Mouse (Mus musculus) brain, adult 2 months (tissue): ENCODE measurements at regions not wholly inside any gene's neighbourhood (a gene's known extent, or its start where the extent isn't known, plus 50 kb on each side); places are given as distances from the start of the nearest gene placed in this dataset.

Experiments
- DNase-seq: peaks from one replicate; pipeline ENCODE4 v3.0.0; 2011; ENCODE audit warnings: low read depth, low spot score

GRCm38 (mm10) chr9:63896073-63896807 is 125.6 kb downstream of the Smad6 start:
- no peak for DNase-seq

DNA sequence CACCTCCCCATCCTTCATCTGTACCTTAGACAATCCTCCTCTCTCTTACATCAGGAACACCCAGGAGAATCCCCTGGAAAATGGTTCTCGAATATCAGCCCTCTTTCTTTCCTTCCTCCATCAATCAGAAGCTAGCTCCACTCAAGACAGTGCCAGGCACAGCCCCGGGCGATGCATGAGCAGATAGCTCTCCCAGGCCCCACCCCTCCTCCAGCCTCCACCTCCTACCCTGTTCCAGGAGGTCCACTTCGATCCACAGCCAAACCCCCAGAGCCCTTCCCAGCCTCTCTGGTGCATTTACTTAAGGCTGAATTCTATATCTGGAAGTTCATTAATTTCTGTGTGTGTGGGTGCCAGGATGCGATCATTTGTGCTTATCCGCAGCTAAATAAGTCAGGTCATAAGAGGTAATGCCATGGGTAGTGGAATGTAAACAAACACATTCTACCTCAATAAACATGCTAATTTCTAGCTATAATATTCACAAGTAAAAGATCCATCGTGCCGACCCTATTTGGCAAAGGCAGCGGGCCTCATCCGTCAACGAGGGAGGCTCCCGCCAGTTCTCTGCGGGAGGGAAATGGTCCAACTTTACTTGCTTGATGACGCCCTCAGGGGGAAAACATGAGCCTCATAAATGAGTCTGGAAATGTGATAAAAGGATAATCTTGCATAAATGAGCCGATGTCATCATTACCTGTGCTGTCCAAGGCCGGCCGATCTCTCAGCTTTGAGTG is 129.5 kb downstream of the Smad6 start:
- no peak for DNase-seq

- no peak for DNase-seq
Observed at GRCm38 (mm10) chr9:63890717-63891116, 131.1 kb downstream of the Smad6 start.

DNA sequence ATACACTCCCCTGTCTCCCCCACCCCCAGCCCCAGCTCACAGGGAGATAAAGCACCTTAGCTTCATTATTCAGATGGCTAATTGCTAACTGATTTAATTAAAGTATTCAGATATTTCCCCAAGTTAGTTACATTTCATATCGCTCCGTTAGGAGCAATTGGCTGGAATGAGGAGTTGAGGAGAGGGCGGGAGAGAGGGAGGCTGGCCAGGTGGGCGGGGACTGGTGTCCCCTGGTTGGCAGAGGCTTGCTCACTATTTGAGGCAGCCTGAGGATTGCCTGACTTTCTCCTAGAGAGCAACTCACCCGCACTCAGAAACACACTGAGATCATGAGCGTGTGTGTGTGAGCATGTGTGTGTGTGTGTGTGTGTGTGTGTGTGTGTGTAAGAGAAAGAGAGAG is 131.8 kb upstream of the Smad3 start:
- DNase-seq, result no peak

- no peak for DNase-seq
Observed at GRCm38 (mm10) chr9:63884971-63885370, 127.2 kb upstream of the Smad3 start.

DNA sequence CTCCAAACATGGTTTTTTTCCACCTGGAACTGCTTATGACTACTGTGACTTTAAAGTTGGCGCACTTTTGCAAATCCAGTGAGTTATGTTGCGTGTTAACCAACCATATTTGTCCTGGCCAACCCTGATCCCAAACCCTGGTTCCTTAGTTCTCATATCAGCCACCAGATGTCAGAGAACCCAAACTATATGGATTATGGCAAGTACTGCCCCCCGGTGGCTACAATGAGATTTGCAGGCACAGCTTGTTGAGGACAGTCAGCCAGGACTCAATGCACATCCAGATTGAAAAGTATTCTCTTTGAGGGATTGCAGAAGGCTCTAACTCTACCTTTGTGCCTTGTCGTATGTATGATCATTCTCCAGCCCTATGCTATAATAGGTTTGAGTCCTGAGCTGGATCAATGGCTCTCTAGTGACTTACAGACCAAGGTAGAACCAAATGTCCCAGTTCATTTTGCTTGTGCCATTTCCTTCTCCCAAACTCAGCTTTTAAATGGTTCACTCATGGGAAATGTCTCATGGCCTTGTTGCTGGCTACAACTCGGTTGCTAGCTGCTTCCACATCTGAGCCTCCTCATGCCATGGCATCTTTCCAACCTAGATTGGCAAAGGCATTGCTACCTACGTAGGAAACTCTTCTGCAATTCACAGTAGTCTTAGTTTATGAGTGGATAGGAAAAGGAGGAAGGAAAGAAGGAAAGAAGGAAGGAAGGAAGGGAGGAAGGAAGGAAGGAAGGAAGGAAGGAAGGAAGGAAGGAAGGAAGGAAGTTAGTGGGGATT is 126.1 kb upstream of the Smad3 start:
- peak; percentile 57 for DNase-seq

- DNase-seq, result no peak
Observed at GRCm38 (mm10) chr9:63881692-63882091, 123.9 kb upstream of the Smad3 start.

- peak; percentile 10 for DNase-seq
Observed at GRCm38 (mm10) chr9:63881261-63881563, 123.4 kb upstream of the Smad3 start.

GRCm38 (mm10) chr9:63880487-63881260 is 122.9 kb upstream of the Smad3 start:
- DNase-seq, result peak; percentile 13

DNA sequence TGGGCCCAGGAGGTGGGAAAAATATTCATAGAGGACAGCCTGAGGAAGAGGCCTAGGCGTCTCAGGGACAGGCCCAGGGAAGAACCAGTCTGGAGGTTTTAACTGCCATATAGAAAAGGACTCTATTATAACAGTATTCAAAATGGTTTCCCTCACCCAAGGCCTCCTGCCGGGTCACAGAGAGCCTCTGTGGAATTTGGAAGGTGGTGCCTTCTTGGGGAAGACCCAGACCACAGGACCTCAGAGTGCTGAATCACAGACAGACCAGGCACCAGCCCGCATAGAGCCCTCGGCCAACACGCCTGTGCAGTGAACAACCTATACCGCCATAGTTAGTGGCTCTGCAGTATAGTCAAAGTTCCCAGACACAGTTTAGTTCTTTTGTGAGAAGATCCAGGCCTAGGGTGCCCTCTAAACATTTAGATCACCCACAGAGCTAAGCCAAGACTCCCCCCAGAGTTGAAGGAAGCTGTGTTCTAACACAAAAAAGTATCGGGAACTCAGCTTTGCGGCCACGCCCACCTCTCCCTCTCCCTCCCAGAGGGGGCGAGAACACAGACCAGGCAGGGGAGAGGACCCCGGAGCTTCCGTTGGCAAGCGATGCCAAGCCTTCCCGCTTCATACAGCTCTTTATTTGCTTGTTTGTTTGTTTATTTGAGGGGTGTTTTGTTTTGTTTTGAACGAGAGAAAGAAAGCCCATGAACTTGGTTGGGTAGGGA is 122.1 kb upstream of the Smad3 start:
- DNase-seq, result no peak

GRCm38 (mm10) chr9:63877864-63878263 is 120.1 kb upstream of the Smad3 start:
- no peak for DNase-seq

DNA sequence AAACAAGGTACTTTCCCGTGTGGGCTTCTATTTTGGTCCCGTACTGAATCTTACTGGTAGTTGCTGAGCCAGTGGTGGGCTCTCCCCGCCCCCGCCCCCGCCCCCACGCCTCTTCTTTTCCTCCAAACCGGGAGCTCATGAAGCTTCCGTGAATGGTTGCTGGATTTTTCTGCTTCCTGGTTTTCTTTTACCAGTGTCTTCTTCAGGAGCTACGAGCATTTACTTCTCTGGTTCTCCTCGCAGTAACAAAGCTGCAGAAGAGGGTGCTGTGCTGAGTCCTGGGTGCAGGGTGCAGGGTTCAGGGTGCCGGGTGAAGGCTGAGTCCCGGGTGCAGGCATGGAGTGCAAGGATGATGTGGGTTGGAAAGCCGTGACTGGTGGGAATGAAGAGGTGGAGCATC is 119.1 kb upstream of the Smad3 start:
- DNase-seq, result no peak

- no peak for DNase-seq
Observed at GRCm38 (mm10) chr9:63876023-63876422, 118.2 kb upstream of the Smad3 start.

- no peak for DNase-seq
Observed at GRCm38 (mm10) chr9:63875193-63875592, 117.4 kb upstream of the Smad3 start.

GRCm38 (mm10) chr9:63864350-63864749 is 106.6 kb upstream of the Smad3 start:
- DNase-seq, result no peak

DNA sequence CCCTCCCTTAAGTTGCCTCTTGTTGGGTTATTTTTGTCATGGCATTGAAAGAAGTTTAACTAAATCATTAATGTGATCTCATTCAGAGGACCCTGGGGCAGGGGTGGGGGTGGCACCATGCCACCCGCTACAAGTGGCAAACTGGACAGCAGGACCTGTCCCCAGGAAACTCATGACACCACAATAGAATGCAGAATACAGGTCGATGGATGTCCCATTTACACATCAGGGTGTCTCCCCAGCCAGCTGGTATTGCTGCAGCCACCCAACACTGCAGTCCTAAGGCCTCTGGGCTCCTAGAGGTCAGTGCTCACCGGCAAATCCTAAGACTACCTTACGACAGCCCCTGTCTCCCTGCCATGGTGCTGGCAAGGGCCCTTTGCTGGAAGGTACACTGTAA is 105.5 kb upstream of the Smad3 start:
- no peak for DNase-seq

DNA sequence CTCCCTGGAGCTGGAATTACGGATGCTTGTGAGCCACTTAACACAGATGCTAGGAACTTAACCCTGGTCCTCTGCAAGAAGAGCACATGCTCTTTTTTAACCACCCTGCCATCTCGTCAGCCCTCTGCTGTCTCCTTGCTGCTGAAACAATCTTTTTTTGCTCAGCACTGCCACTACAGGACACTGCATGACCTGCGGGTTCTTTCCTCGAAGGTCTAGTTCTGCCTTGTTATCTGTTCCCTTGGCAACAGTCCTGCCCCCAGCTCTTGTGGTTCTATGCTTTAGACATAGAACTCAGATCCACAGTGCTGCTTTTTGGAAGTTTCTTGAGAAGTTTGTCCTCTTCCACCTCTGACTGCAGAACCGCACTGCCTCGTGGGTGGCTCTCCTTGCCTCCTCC is 104.6 kb upstream of the Smad3 start:
- peak; percentile 67 for DNase-seq

GRCm38 (mm10) chr9:63861418-63861817 is 103.6 kb upstream of the Smad3 start:
- DNase-seq, result no peak

GRCm38 (mm10) chr9:63860196-63860595 is 102.4 kb upstream of the Smad3 start:
- DNase-seq, result no peak

DNA sequence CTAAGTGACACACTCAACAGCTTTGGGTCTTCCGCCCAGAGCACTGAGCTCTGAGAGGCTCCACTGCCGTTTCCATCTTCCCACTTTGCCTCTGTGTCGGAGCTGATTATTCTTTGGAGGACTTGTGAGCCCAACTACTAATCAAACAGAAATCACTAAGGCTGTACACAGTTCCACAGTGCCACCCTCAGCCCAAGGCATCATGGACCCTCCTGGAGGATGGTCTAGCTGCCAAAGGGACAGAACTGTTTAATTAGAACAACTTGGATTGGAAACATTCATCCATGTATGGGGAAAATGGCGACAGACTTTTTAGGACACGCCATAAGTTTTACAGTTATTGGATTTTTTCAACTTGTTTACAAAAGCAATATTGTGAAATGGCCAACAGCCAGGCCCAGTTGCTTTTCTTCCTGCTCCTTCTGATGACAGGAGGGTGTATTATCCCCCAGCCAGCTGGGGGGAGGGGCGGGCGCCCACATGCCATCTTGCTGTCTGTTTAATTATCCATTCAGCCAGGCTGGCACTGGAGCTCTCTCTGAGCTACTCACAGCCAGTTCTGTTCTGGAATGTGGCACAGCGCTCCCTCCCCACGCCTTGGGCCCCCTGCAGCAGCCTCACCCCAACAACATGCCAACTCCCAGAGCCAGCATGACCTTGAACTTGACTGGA is 98.4 kb upstream of the Smad3 start:
- DNase-seq, result peak; percentile 71

- DNase-seq, result peak; percentile 63
Observed at GRCm38 (mm10) chr9:63851809-63852208, 94.0 kb upstream of the Smad3 start.
